ENCODE assay signal across 8 mouse cellular contexts in the genomic region with DNA sequence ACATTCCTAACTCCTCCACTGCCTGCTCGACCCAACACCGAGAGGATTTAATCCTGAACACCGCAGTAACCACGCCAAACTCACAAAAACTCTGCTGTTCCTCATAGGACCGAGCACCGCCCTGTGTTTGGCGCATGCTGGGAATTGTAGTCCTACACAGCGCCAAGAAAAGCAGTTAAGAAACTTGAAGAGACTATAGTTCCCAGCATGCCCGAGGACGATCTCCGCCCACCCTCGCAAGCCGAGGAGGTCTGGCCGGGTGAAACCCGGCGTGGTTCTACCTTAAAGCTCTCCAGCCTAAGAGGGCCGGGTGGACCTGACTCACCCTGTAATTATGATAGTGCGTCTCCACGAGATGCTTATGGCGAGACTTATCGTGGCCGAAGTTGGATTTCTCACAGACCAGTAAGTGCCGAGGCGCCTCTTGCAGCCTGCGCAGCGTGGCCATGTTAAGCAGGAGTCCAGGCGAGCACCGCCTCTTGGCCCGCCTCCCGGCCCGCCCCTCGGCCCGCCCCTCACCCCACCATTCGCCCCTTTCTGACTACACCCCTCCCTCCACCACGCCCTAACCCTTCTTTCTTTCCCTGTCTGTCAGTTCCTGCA. TPM values are rescaled to one million over a fixed set of nuclear protein-coding genes. Genes with fewer than 3 reads are reported as not detected.
DNase-seq lines count a peak whose midpoint lies in the region; ATAC-seq lines count a peak whose summit lies in the region.

A gene (minus strand): TSS at position 481 of the 603 bp plus-strand sequence.

- DNase-seq in NIH3T3 (ENCODE audit: low read depth): peak; percentile 93
- peak; percentile 93 to 95 for DNase-seq in cerebellum, postnatal 10 days
- peak; percentile 85 to 90 for DNase-seq in frontal cortex, postnatal 10 days (ENCODE audit: low spot score in 2 of 2)
- DNase-seq in layer of hippocampus, postnatal 14 days (ENCODE audit: low spot score in 2 of 2): peak; percentile 95
- peak; percentile 87 for DNase-seq in lung, postnatal 14 days
- peak; percentile 70 for DNase-seq in retina, adult 2 months (ENCODE audit: low read depth, low spot score)
- DNase-seq in thymus, postnatal 36 days: peak; percentile 89 to 90

- H3K36me3 ChIP-seq in hindbrain, embryonic 12.5 days: no peaks in the 10 kb centered on the region

- H3K9ac ChIP-seq in hindbrain, embryonic 12.5 days: peak within 1 kb of the TSS; percentile 65

- H3K27me3 ChIP-seq in hindbrain, embryonic 12.5 days: no peaks in the 10 kb centered on the region

- peak; percentile 100 for ATAC-seq in hindbrain, embryonic 12.5 days (ENCODE audit: low FRiP score)

- WGBS in hindbrain, embryonic 12.5 days: under 1% methylated on average over 33 of the region's 35 CpGs

- H3K4me3 ChIP-seq in hindbrain, embryonic 12.5 days: peak within 1 kb of the TSS; percentile 65

- no peak within 1 kb of the TSS for H3K27ac ChIP-seq in hindbrain, embryonic 12.5 days

- H3K4me1 ChIP-seq in hindbrain, embryonic 12.5 days: no peaks in the 10 kb centered on the region; the same call in 1 of the 2 replicates

- no peaks in the 10 kb centered on the region for H3K9me3 ChIP-seq in hindbrain, embryonic 12.5 days (replicated peaks)

- peak within 1 kb of the TSS; percentile 77 for H3K4me2 ChIP-seq in hindbrain, embryonic 12.5 days (replicated peaks)

RNA-seq across cellular contexts. Expression of the gene that starts here (rescaled TPM):
- 14.7 and 14.9 TPM in 2 replicates for polyA plus RNA-seq in hindbrain, embryonic 12.5 days (2016; fragmentation: Nextera tagmentation; extraction: Ambion mirVana)
- 1 to 10 TPM; 2.7 to 7.2 TPM for total RNA-seq in layer of hippocampus, postnatal 14 days (2021)
